Mouse (Mus musculus) neural tube, embryonic 14.5 days (tissue): ENCODE results near the gene Fam89a. TPM values are rescaled to one million over a fixed set of nuclear protein-coding genes. Genes with fewer than 3 reads are reported as not detected.

Experiments
- ATAC-seq: fragments of 200-750 bp; cut with Nextera tagmentation; 2 replicates; pipeline ENCODE4 v1.8.0; 2017; ENCODE audit warnings: low read depth, mild to moderate bottlenecking, moderate TSS enrichment, moderate library complexity
- H3K27ac ChIP-seq: fragments of 300-500 bp; sonication (generic); 2 replicates; pipeline ENCODE4 v1.5.1; 2014; ENCODE audit warnings: low read depth, mild to moderate bottlenecking, control low read depth, low read length, moderate library complexity, mixed read lengths
- H3K27me3 ChIP-seq: fragments of 300-500 bp; sonication (generic); 2 replicates; pipeline ENCODE4 v1.6.1; 2014; ENCODE audit warnings: low read length; ENCODE audit not compliant: control insufficient read depth, insufficient read depth
- H3K36me3 ChIP-seq: fragments of 300-500 bp; sonication (generic); 2 replicates; pipeline ENCODE4 v1.6.1; 2014; ENCODE audit warnings: low read length, mixed read lengths; ENCODE audit not compliant: control insufficient read depth, insufficient read depth
- H3K4me1 ChIP-seq: fragments of 300-500 bp; sonication (generic); 2 replicates; pipeline ENCODE4 v1.6.1; 2014; ENCODE audit warnings: low read length; ENCODE audit not compliant: control insufficient read depth, insufficient read depth
- H3K4me2 ChIP-seq: fragments of 300-500 bp; sonication (generic); 2 replicates; pipeline ENCODE4 v1.6.1; 2014; ENCODE audit warnings: mild to moderate bottlenecking, low read depth, low read length, control low read depth
- H3K4me3 ChIP-seq: fragments of 300-500 bp; sonication (generic); 2 replicates; pipeline ENCODE4 v1.5.1; 2014; ENCODE audit warnings: low read depth, low read length, control low read depth, mixed read lengths
- H3K9ac ChIP-seq: fragments of 300-500 bp; sonication (generic); replicated peaks from 2 replicates; pipeline ENCODE4 v1.6.1; 2014; ENCODE audit warnings: low read depth, mild to moderate bottlenecking, control low read depth, low read length, mixed read lengths
- H3K9me3 ChIP-seq: fragments of 300-500 bp; sonication (generic); 2 replicates; pipeline ENCODE4 v1.6.1; 2016; ENCODE audit warnings: low read length; ENCODE audit not compliant: control insufficient read depth
- WGBS: fragments of 180-500 bp; shearing (Covaris S2); extraction: QIAGEN DNeasy Blood & Tissue Kit; methylation state at CpG from one replicate; pipeline ENCODE4 v1.1.7; 2014; 5-methylcytosine and 5-hydroxymethylcytosine counted together
- polyA plus RNA-seq: library from polyadenylated mRNA; unstranded; fragments of >200 nt; fragmentation: Nextera tagmentation; extraction: Ambion mirVana; gene quantifications from 2 replicates; pipeline ENCODE4 v1.2.1, GENCODE M21; 2014

The Fam89a gene
- polyA plus RNA-seq, 1 experiment from 2014 or later, result 0.91 TPM

DNA sequence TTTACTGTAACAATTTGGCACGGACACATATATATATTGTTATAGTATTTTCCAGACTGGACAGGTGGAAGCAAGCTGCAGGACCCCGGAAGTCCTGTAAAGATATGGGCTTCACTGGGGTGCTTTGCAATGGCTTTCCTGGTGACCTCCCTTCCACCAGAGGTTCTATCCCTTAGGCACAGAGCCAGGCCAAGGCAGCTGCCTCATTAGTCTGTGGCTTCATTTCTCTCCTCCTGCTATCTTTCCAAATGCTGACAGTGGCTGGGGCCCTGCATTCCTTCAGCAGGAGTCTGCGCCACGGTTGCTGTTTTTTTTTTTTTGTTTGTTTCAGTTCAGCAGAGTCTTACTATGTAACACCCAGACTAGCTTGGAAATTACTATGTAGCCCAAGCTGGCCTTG is 40.1 kb upstream of the Fam89a start:
- Histone ChIP-seq H3K9ac (peak overlapping the region; percentile 72), H3K4me3 (peak overlapping the region; percentile 81), H3K27ac (peak overlapping the region; percentile 98), H3K9me3 (no peaks in the 10 kb centered on the region), H3K4me1 (peaks cover 27% of the 10 kb centered on the region), H3K27me3 (peaks cover 6% of the 10 kb centered on the region; the same call in 1 of the 2 replicates), H3K36me3 (no peaks in the 10 kb centered on the region), H3K4me2 (peak overlapping the region; percentile 77)
- no peak for ATAC-seq
- 38% methylated on average over 4 of the region's 4 CpGs for WGBS

DNA sequence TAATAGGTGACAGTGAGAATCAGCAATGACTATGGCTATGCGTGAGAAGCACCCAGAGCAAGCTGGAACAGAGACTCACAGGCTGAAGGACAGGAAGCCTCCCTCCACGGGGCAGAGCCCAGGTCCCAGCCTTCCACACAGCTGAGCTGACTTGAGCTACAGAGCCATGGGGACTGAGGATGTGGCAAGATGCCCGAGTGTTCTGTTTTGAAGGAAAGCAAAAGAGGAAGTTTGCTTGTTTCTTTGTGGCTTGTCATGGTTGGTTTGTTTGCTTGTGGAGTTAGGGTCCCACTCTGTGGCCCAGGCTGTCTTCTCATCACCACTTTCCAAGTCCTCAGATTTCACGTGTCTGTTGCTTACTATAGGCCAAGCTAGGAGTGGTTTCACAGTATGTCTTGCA is 39.0 kb upstream of the Fam89a start:
- Histone ChIP-seq H3K27me3 (peaks cover 6% of the 10 kb centered on the region; the same call in 1 of the 2 replicates), H3K9me3 (no peaks in the 10 kb centered on the region), H3K36me3 (no peaks in the 10 kb centered on the region), H3K4me3 (no peak overlapping the region), H3K4me2 (no peak overlapping the region), H3K27ac (no peak overlapping the region; the same call in 1 of the 2 replicates), H3K4me1 (peaks cover 18% of the 10 kb centered on the region), H3K9ac (no peak overlapping the region)
- no peak for ATAC-seq
- WGBS, result 74% methylated on average over 4 of the region's 4 CpGs

DNA sequence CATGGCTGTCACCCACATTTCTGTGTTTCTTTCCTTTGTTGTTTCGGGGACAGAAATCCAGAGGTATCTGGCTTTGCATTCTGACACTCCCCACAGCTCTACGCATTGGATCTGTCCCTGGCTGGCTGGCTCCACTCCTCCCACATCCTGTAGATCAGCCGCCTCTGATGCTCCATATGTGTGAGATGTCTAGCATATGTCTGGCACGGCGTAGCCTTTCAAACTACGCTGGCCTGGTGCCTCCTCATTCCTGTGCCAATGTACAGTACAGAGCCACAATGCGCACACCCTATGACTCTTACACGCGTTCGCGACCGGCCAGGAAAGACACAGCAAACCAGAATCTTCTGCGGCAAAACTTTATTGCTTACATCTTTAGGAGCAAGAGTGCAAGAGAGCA is 33.0 kb upstream of the Fam89a start:
- Histone ChIP-seq H3K27ac (no peak overlapping the region), H3K4me1 (peaks cover 9% of the 10 kb centered on the region), H3K9ac (no peak overlapping the region), H3K4me3 (no peak overlapping the region), H3K4me2 (no peak overlapping the region), H3K27me3 (no peaks in the 10 kb centered on the region), H3K36me3 (no peaks in the 10 kb centered on the region), H3K9me3 (no peaks in the 10 kb centered on the region)
- 91% methylated on average over 13 of the region's 13 CpGs for WGBS
- no peak for ATAC-seq

DNA sequence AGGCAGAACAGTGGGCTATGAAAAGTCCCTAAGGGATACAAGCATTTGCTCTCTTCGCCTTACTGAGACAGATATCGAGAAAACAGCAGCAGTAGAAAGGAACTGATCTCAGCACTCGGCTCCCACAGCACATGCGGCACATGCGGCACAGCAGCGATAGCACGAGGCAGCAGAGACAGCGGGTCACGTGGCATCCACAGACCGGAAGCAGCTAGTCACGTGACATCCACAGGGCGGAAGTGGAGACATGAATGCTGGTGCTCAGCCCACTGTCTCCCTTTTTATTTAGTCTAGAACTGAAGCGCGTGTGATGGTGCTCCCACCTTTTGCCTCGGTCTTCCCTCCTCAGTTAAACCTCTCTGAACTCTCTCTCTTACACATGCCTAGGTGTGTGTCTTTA is 31.6 kb upstream of the Fam89a start:
- ATAC-seq, result no peak
- H3K9ac ChIP-seq, result no peak overlapping the region
- H3K27me3 ChIP-seq, result no peaks in the 10 kb centered on the region
- WGBS, result 87% methylated on average over 15 of the region's 15 CpGs
- H3K27ac ChIP-seq, result no peak overlapping the region
- H3K4me1 ChIP-seq, result peaks cover 9% of the 10 kb centered on the region
- H3K36me3 ChIP-seq, result no peaks in the 10 kb centered on the region
- no peak overlapping the region for H3K4me3 ChIP-seq
- H3K9me3 ChIP-seq, result no peaks in the 10 kb centered on the region
- no peak overlapping the region for H3K4me2 ChIP-seq

DNA sequence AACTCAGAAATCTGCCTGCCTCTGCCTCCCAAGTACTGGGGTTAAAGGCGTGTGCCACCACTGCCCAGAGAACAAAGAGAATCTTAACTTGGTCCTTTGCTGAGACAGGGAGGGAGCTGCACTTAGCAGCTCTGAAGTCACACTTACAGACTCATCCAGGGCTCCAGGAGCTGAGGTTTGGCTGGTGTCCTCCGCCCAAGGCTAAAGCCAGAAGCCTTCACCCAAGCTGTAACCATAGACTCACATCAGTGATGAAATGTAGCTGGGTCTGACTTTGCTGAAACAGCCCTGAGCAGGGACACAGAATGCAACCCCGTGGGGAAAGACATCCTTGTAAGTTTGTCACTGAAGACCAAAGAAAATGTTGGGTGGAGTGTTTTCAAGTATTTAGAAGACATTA is 30.8 kb upstream of the Fam89a start:
- Histone ChIP-seq H3K9ac (no peak overlapping the region), H3K27ac (no peak overlapping the region), H3K4me3 (no peak overlapping the region), H3K4me2 (no peak overlapping the region), H3K9me3 (no peaks in the 10 kb centered on the region), H3K27me3 (no peaks in the 10 kb centered on the region), H3K36me3 (no peaks in the 10 kb centered on the region), H3K4me1 (peaks cover 9% of the 10 kb centered on the region)
- WGBS, result 86% methylated on average over 3 of the region's 3 CpGs
- ATAC-seq, result no peak

DNA sequence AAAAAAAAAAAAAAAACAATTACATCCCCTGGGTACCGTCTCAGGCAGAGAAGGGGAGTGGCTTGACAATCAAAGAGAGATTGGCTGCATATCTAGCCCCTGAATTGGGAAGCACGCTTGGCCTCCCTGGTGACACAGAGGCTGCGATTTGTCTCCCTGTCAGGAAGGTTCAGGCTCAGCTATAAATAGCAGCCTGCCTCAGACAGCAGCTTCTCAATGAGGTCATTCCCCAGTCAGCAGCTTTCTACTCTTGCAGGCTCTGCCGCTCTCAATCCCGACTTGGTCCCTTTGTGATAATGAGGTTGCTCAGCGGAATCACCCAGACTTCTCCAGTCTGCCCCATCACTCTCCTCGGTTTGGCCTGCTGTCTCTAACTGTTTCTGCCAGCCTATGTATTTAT is 28.6 kb upstream of the Fam89a start:
- ATAC-seq, result peak; percentile 63
- WGBS, result 2% methylated on average over 7 of the region's 7 CpGs
- Histone ChIP-seq H3K4me3 (no peak overlapping the region), H3K4me1 (peaks cover 9% of the 10 kb centered on the region), H3K27me3 (no peaks in the 10 kb centered on the region), H3K4me2 (peak overlapping the region; percentile 18; the same call in 1 of the 2 replicates), H3K36me3 (no peaks in the 10 kb centered on the region), H3K9me3 (no peaks in the 10 kb centered on the region), H3K9ac (no peak overlapping the region; the same call in 1 of the 2 replicates), H3K27ac (peak overlapping the region; percentile 62)

DNA sequence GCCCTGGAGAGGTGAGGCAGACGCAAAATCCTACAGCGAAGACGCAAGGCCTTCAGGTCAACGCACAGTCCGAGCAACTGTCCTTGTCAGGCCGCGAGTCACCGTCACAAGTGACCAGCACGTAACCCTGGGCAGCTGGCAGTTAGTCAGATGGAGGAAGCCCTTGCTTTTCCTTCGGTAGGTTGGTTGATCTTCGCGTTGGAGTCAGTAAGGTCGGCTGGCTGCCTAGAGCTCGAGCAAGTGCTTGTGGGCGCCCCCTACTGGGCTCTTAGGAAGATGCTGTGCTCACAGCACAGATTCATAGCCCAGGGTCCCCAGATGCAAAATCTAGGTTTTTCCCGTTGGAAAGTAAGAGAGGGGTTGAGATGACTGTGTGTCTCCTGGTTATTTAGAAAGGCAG is 24.1 kb upstream of the Fam89a start:
- Histone ChIP-seq H3K4me2 (peak overlapping the region; percentile 20; the same call in 1 of the 2 replicates), H3K9me3 (no peaks in the 10 kb centered on the region), H3K27me3 (no peaks in the 10 kb centered on the region), H3K4me3 (no peak overlapping the region), H3K4me1 (peaks cover 6% of the 10 kb centered on the region), H3K36me3 (no peaks in the 10 kb centered on the region), H3K9ac (no peak overlapping the region), H3K27ac (no peak overlapping the region)
- 15% methylated on average over 16 of the region's 16 CpGs for WGBS
- ATAC-seq, result no peak

DNA sequence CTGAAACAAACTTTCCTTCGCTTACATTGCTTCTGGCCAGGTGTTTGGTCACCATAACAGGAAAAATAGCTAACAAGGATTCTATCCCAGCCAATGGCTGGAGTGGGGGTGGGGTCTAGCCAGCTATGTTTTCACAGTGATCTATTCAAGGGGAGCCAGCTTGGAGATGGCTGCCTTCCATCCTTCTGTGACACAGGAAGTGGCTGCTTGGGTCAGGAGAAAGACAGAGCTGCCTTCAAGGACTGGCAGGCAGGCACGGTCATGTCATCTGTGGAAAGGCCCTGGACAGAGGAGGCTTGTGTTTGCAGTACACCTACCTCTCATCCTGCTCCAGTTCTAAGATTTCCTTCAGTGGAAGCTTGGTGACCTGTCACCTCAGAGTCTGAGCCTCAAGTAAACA is 20.8 kb upstream of the Fam89a start:
- H3K27ac ChIP-seq, result no peak overlapping the region
- no peaks in the 10 kb centered on the region for H3K27me3 ChIP-seq
- WGBS, result 75% methylated on average over 2 of the region's 2 CpGs
- H3K4me3 ChIP-seq, result no peak overlapping the region
- no peak for ATAC-seq
- H3K9ac ChIP-seq, result no peak overlapping the region
- no peaks in the 10 kb centered on the region for H3K36me3 ChIP-seq
- H3K9me3 ChIP-seq, result no peaks in the 10 kb centered on the region
- H3K4me1 ChIP-seq, result no peaks in the 10 kb centered on the region
- no peak overlapping the region for H3K4me2 ChIP-seq

DNA sequence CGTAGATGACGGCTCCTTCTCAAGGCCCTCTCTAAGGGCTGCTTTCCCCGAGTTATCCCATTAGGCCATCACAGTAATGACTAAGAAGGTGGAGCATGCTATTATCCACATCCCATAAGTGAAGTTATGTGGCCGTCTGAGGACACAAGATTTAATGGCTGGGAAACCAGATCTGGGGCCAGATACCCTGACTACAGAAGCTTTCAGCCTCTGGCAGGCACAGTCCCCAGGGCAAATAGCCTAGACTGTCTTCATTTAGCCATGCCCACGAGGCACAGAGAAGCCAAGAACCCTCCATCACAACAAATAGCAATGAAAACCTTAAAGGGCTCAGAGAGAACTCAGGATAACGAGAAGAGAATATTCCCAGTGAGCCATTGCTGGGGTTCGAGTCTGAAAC is 11.4 kb upstream of the Fam89a start:
- H3K4me1 ChIP-seq, result no peaks in the 10 kb centered on the region

More for the DNA sequence above, 11.4 kb upstream of the Fam89a start:
- no peak overlapping the region for H3K9ac ChIP-seq
- H3K27ac ChIP-seq, result no peak overlapping the region
- H3K4me2 ChIP-seq, result no peak overlapping the region
- 55% methylated on average over 7 of the region's 7 CpGs for WGBS
- H3K4me3 ChIP-seq, result no peak overlapping the region
- no peaks in the 10 kb centered on the region for H3K27me3 ChIP-seq
- no peaks in the 10 kb centered on the region for H3K36me3 ChIP-seq
- no peak for ATAC-seq
- H3K9me3 ChIP-seq, result no peaks in the 10 kb centered on the region
